Mouse (Mus musculus) ES-E14 (cell line): ENCODE results near the gene Gm3012.
"Not testable (repeated sequence)": the region's sequence is repeated elsewhere in the genome, so short reads cannot be mapped to it uniquely, and the experiment has no call there.

Experiments used
- CHD2 ChIP-seq: IDR thresholded peaks from 2 replicates; pipeline ENCODE4 v1.6.1; 2014; ENCODE audit warnings: mild to moderate bottlenecking, low read depth, low read length, inconsistent platforms
- HCFC1 ChIP-seq: IDR thresholded peaks from 2 replicates; pipeline ENCODE4 v1.6.1; 2012; ENCODE audit warnings: low read length, inconsistent platforms, borderline replicate concordance; ENCODE audit not compliant: insufficient read depth
- ZC3H11A ChIP-seq: IDR thresholded peaks from 2 replicates; pipeline ENCODE4 v1.6.1; 2012; ENCODE audit warnings: low read depth, mild to moderate bottlenecking, inconsistent platforms, low read length, borderline replicate concordance

DNA sequence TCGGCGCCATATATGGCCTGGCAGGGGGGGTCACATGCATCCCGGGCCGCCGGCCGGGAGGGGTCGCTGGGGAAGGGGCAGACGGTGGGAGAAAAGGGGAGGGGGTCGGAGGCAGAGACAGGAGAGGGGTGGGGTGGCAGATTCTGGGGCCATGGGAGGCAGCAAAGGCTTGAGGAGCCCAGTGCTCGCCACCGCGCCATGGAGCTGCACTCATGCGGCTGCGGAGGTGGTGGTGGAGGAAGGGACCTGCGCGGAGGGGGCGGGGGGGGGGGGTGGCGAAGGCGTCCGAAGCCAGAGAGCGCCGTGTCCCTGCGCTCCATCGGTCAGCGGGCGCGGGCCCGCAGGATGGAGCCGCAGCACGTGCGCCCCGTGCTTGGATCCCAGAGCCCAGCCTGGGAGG is 17.4 kb downstream of the Gm3012 start, which contains the start of gene Gm3020:
- not testable (repeated sequence) for TF ChIP-seq ZC3H11A, HCFC1, CHD2
